Mouse (Mus musculus) ES-E14 (cell line): ENCODE data around the gene Anks1b. TPM values are rescaled to one million over a fixed set of nuclear protein-coding genes. Genes with fewer than 3 reads are reported as not detected.
A peak's percentile ranks its signal among the peaks of the same experiment; 100 is the strongest.

ENCODE experiments used
- DNase-seq: peaks from one replicate; pipeline ENCODE4 v3.0.0-alpha.2; 2013; ENCODE audit warnings: low read depth, low spot score
- H3K27ac ChIP-seq: 2 replicates; pipeline ENCODE4 v1.5.1; 2012; ENCODE audit warnings: low read depth, mild to moderate bottlenecking, low read length, moderate library complexity, mixed read lengths; ENCODE audit not compliant: poor library complexity, insufficient read depth, severe bottlenecking
- H3K36me3 ChIP-seq: 2 replicates; pipeline ENCODE4 v1.6.1; 2012; ENCODE audit warnings: mild to moderate bottlenecking, low read length, moderate library complexity, mixed read lengths; ENCODE audit not compliant: control insufficient read depth, poor library complexity, insufficient read depth, severe bottlenecking
- H3K4me1 ChIP-seq, 2 experiments: fragments of 150-350 bp in 1 of 2; sonication (generic) in 1 of 2; 2 replicates each; pipeline ENCODE4 v1.6.1; 2012; ENCODE audit warnings: low read length in 2 of 2, mild to moderate bottlenecking in 1 of 2, mixed read lengths in 1 of 2; ENCODE audit not compliant: control insufficient read depth in 2 of 2, insufficient read depth in 2 of 2, poor library complexity in 1 of 2
- H3K4me3 ChIP-seq, 2 experiments: fragments of 150-350 bp in 1 of 2; sonication (generic) in 1 of 2; 2 replicates each; pipeline ENCODE4 v1.5.1; 2012; ENCODE audit warnings: low read length in 2 of 2, low read depth in 1 of 2, mild to moderate bottlenecking in 1 of 2, mixed read lengths in 1 of 2; ENCODE audit not compliant: insufficient read depth in 1 of 2, poor library complexity in 1 of 2, severe bottlenecking in 1 of 2
- H3K9ac ChIP-seq: 2 replicates; pipeline ENCODE4 v1.6.1; 2012; ENCODE audit warnings: low read depth, mild to moderate bottlenecking, low read length, mixed read lengths; ENCODE audit not compliant: poor library complexity, insufficient read depth, severe bottlenecking
- H3K9me3 ChIP-seq: fragments of 150-350 bp; sonication (generic); 2 replicates; pipeline ENCODE4 v1.6.1; 2012; ENCODE audit warnings: low read depth, mild to moderate bottlenecking, low read length; ENCODE audit not compliant: control insufficient read depth, insufficient read depth
- CHD2 ChIP-seq: IDR thresholded peaks from 2 replicates; pipeline ENCODE4 v1.6.1; 2014; ENCODE audit warnings: mild to moderate bottlenecking, low read depth, low read length, inconsistent platforms
- HCFC1 ChIP-seq: IDR thresholded peaks from 2 replicates; pipeline ENCODE4 v1.6.1; 2012; ENCODE audit warnings: low read length, inconsistent platforms, borderline replicate concordance; ENCODE audit not compliant: insufficient read depth
- MAFK ChIP-seq: IDR thresholded peaks from 2 replicates; pipeline ENCODE4 v1.6.1; 2014; ENCODE audit warnings: mild to moderate bottlenecking, low read depth, low read length, inconsistent platforms; ENCODE audit not compliant: insufficient read depth
- ZC3H11A ChIP-seq: IDR thresholded peaks from 2 replicates; pipeline ENCODE4 v1.6.1; 2012; ENCODE audit warnings: low read depth, mild to moderate bottlenecking, inconsistent platforms, low read length, borderline replicate concordance
- ZNF384 ChIP-seq: IDR thresholded peaks from 2 replicates; pipeline ENCODE4 v1.6.1; 2012; ENCODE audit warnings: low read depth, low read length, inconsistent platforms
- in situ Hi-C, 2 experiments: fragments of 600-800 bp; cut with MboI; formaldehyde crosslinking; loops; one replicate each; pipeline ENCODE4 v1.15.1; 2025; ENCODE audit warnings: low sequenced_read_pairs in 2 of 2, inconsistent platforms in 1 of 2; ENCODE audit not compliant: unreplicated experiment in 2 of 2
- total RNA-seq: library from RNA; depleted of rRNA; stranded (reverse); fragments of 300-350 nt; gene quantifications from 2 replicates; pipeline ENCODE4 v1.2.3, GENCODE M21; 2012

Gene Anks1b
- total RNA-seq, 1 experiment: 2.6 TPM

DNA sequence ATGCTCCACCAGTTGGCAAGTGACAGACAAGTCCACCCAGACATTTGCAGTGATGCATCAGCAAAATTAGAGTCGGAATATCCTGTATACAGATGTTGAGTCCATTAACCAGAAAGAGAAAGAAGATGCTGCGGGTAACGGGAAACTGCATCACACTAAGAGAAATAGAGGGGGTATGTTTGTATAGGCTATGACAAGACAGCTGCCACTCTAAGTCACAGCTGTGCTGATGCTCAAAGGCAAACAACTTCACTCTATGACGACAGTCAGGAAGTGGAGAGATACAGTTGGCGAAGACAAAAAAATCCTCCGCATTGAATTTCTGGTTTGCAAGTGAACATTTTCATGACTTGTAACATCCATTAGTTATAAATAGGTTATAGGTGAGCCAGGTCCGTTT lies 897.7 kb downstream of the Anks1b start:
- Histone ChIP-seq H3K9me3 (no peaks in the 10 kb centered on the region), H3K4me3 (no peak overlapping the region), H3K36me3 (no peaks in the 10 kb centered on the region), H3K9ac (no peak overlapping the region), H3K4me1 (peaks cover 0 to 2% of the 10 kb centered on the region in 2 experiments; a peak in 2 of 4 replicates), H3K27ac (no peak overlapping the region)
- in situ Hi-C loops: no loop called here
- TF ChIP-seq HCFC1 (no peak), ZC3H11A (no peak), CHD2 (no peak), ZNF384 (no peak), MAFK (no peak)
- DNase-seq: no peak

DNA sequence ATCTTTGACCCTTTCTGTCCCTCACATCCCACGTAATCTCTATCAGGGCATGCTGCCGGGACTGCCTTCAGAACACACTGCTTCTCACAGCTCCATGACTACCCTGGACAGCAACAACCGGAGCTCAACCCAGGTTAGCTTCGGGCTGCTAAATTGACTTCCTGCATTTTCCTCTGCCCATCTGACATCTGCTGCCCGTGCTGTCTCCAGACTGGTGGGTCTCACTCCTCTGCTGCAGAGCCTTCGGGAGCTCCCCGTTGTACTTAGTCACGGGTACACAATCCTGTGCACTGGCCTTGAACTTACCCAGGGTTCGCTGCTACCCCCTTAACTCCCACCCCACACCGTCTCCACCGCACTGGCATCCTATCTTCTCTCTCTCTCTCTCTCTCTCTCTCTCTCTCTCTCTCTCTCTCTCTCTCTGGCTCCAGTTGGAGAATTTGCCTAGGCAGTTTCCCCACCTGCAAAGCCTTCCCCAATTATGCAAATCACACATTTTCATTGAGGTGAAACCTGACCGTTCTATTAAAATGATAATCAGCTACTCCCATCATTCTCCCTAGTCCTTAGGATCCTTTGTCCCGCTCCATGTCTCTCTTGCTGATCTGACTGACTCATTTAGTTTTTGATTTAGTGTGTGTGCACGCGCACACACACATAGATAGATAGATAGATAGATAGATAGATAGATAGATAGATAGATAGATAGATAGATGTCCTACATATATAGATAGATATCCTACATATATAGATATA lies 898.3 kb downstream of the Anks1b start:
- H3K9me3 ChIP-seq: no peaks in the 10 kb centered on the region
- no peak for TF ChIP-seq MAFK
- no peak for TF ChIP-seq ZNF384
- no peak for TF ChIP-seq HCFC1
- TF ChIP-seq ZC3H11A: no peak
- TF ChIP-seq CHD2: no peak
- H3K27ac ChIP-seq: no peak overlapping the region
- in situ Hi-C loops: no loop called here
- DNase-seq: peak; percentile 20
- H3K36me3 ChIP-seq: no peaks in the 10 kb centered on the region
- no peak overlapping the region for H3K4me3 ChIP-seq
- peaks cover 0 to 2% of the 10 kb centered on the region in 2 experiments; a peak in 2 of 4 replicates for H3K4me1 ChIP-seq
- no peak overlapping the region for H3K9ac ChIP-seq

DNA sequence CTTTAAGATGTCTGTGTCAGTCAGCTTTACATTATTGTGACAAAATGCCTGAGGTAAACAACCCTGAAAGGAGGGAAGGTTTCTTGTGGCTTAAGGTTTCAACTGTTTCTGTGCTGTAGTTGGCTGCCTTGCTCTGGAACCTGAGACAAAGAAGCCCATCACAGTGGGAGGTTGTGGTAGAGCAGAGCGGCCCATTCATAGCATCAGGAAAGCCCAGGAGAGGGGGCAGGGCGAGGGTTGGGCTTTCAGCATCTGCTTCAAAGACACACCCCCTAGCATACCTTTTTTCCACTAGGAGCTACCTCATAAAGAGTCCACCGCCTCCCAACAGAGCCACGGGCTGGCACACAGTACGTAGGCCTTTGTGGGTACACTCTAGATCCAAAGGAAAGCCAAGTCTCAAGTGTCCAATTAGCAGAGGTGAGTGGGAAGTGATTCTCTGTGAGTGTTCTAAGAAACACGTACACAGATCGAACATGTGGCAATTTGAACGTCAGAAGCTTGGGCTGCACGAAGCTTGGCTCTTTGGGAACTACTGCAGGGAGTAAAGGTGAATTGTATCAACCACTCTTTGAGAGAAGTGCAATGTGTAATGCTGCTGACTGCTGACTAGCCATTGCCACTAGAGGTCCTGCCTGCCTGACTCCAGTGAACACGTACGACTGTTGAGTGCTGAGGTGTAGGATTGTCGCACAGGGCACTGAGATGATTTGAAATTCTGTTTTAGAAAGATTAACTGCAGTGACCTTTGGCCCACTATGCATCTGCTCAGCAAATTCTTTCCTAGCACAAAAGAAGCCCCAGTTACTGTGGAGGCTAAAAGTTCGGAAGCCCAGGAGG lies 906.5 kb downstream of the Anks1b start:
- Histone ChIP-seq H3K4me3 (no peak overlapping the region), H3K27ac (no peak overlapping the region), H3K36me3 (no peaks in the 10 kb centered on the region), H3K9me3 (no peaks in the 10 kb centered on the region), H3K9ac (no peak overlapping the region), H3K4me1 (peaks cover 0 to 6% of the 10 kb centered on the region in 2 experiments; a peak in 2 of 4 replicates)
- in situ Hi-C loops: no loop called here
- peak; percentile 42 for DNase-seq
- TF ChIP-seq MAFK (no peak), ZNF384 (no peak), CHD2 (no peak), HCFC1 (no peak), ZC3H11A (no peak)

DNA sequence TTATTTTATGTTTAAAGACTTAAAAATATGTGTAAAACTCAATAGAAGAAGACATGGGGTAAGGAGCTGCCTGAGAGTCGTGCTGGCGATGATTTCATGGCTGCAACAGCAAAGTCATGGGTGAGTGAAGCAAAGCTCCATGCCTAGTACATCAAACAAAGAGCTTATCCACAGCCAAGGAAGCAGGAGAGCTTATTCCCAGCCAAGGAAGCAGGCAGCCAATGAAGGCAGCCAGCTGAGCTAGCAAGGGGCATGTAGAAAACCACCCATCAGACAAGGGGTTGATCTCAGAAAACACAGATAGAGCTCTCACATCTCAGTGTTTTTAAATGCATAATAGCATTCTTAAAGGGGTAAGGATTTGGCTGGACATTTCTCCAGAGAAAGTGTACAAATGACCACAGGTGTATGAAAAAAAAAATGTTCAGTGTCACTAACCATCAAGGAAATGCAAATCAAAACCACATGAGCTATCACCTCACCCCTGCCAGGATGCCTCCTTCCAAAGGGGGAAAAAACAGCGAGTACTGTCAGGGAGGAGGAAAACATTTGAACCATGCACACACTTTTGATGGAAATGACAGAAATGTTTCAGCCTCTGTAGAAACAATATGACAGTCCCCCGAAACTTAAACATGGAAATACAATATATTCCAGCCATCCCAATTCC lies 911.8 kb downstream of the Anks1b start:
- TF ChIP-seq HCFC1 (no peak), CHD2 (no peak), ZNF384 (no peak), ZC3H11A (no peak), MAFK (no peak)
- in situ Hi-C loops: no loop called here
- no peak overlapping the region for H3K4me3 ChIP-seq
- peaks cover 0 to 2% of the 10 kb centered on the region in 2 experiments; a peak in 2 of 4 replicates for H3K4me1 ChIP-seq
- H3K36me3 ChIP-seq: no peaks in the 10 kb centered on the region
- H3K9me3 ChIP-seq: no peaks in the 10 kb centered on the region
- no peak overlapping the region for H3K27ac ChIP-seq
- H3K9ac ChIP-seq: no peak overlapping the region
- no peak for DNase-seq
